Mouse (Mus musculus): ENCODE results near the gene Cdh4. TPM values are rescaled to one million over a fixed set of nuclear protein-coding genes. Genes with fewer than 3 reads are reported as not detected.

Gene Cdh4
- 26.5 and 28.8 TPM in 2 replicates for polyA plus RNA-seq (2012; rRNA removed)

DNA sequence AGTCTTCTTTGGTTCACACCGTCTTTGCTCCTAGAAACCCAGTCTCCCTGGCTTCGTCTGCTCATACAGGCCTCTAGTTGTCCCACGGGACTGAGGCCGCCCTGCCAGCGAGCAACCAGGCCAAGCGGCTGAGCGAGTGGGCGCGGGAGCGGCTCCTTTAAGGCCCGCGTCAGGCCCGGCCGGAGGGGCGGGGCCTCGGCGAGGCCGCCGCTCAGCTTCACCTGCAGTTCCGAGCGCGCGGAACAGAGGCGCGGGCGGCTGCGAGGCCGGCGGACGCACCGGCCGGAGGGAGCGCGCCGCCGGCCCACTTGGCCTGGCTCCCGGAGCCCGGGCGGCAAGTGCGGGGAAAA, at the start of gene Cdh4:
Cdh4 (plus strand) TSS at position 241 of the 350 bp plus-strand sequence.

Data from central nervous system, embryonic 14 days (tissue).